Mouse (Mus musculus): ENCODE measurements around the gene Plxnc1.

The Plxnc1 gene

GRCm38 (mm10) chr10:94920526-94920925, 24.1 kb downstream of the Plxnc1 start:
- DNase-seq (ENCODE audit: low spot score), result no peak

DNA sequence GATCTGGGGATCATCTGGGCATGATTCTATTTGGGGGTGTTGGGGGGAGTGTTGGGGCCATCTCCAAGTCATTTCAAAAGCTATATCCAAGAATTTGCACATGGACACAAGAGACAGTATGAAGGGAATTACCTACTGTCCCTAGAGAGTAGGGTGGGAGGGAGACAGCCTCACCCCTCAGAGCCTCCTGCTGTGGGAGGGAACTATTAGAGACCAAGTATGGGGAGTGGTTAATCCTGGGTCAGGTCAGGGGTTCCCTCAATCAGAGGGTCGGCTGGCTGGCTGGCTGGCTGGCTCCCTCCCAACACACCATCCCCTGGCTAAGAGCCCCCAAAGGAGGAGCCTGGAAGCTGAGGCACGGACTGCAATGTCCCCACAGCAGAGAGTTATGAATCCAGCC, 24.7 kb downstream of the Plxnc1 start:
- no peak for DNase-seq (ENCODE audit: low spot score)

DNA sequence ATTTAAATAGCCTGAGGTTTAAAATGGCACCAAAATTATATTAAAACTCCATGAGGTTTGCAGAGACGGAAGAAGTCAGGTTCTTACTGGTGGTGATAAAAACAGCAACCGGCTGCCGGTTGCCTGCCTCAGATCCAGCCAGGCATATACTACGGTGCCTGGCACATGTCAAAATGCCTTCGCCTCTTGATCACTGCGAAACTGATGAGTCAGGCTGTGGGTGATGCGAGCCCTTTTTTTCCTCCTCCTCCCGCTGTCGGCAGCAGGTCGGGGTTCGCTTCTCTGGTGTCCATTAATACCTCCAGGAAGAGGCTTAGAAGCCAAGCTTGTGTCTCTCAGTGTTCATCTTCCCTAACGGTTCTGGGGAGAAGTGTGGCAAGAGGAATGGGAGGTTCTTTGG, 25.1 kb downstream of the Plxnc1 start:
- peak; percentile 91 for DNase-seq (ENCODE audit: low spot score)

DNA sequence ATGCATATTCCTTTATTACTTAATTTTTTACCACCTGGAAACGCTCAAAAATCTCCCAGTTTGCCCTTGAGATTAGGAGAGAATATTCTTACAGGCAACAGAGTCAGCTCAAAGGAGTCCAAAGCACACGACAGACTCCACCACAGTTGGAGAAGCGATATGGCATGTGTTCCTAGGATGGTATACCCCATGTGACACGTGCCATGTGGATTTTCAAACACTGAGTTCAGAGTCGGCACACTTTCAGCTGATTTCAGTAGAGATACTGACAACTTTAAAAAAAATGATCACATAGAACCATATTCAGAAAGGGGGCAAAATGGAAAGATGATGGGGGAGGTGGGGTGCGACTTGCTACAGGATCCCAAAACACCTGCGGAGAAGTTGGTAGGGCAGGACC, 26.0 kb downstream of the Plxnc1 start:
- no peak for DNase-seq (ENCODE audit: low spot score)

DNA sequence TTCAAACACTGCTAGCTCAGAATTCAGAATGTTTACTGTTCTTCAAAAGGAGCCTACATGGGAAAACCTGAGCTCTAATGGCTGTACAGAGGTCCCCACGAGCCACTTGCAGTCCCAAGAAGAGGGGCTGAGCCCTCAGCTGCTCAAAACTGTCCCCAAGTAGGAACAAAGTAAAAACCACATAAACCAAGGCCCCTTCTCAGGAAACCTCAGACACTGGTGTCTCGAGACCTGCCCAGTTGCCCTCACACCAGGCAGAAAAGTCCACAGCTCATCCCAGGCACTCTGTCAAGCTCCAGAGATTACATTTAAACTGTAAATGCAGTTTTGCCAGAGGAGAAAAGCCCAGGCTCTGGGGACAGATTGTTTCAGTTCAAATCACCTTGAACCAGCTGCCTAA, 26.6 kb downstream of the Plxnc1 start:
- no peak for DNase-seq (ENCODE audit: low spot score)

- DNase-seq (ENCODE audit: low spot score), result no peak
These were observed 27.3 kb downstream of the Plxnc1 start for GRCm38 (mm10) chr10:94917354-94917753.

GRCm38 (mm10) chr10:94916610-94917009, 28.0 kb downstream of the Plxnc1 start:
- DNase-seq (ENCODE audit: low spot score), result no peak

DNA sequence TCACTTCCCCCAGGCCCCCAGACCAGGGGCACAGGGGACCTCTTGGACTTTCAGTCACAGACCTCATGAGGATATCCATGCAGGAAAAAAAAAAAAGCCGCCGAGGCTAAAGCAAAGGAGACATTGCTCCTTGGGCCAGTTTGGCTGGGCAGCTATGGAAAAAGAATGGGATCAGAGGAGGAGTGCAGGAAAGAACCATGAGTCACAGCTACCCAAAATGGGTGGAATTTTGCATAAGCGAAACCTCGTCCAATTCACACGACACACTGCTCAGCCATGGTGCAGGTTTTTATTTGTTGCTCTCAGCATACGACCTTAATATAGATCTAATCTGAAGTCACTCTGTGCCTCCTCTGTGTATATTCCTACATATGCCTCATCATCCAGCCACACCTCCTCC, 28.9 kb downstream of the Plxnc1 start:
- DNase-seq (ENCODE audit: low spot score), result no peak

DNA sequence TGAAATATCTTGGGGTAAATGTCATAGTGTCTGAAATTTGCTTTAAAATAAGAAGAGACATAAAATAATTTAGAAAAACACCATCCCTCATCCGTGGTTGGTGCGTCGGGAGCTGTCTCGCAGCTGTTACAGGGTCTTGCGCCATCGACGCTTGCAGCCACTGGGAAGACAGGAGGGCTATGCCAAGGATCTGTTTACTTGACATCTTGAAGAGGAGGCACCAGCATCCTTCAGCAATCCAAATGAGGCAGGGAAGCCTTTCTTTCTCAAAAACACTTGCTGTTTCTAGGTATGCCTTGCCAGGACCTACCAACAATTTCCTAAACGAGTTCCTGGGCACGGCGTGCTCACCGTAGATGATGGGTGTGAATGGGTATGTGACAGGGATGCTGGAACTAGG, 30.6 kb downstream of the Plxnc1 start:
- DNase-seq (ENCODE audit: low spot score), result no peak

DNA sequence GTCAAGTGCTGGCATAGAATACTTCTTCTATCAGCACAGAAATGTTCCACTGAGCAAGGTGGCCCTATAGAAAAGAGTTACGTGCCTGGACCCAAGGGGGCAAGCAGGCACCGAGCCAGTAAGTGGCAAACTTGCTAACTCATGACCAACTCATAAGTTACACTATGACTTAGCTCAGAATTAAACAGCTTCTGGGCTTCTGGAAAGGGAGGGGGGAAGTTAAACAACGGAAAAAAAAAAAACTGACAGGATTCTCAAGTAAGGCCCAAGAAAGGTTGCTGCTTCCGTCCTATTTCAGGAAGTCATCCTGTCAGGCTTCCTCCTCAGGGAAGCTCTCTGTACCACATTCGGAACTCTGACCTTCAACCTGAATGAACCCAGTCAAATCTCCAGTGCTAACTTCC, 31.3 kb downstream of the Plxnc1 start:
- no peak for DNase-seq (ENCODE audit: low spot score)

DNA sequence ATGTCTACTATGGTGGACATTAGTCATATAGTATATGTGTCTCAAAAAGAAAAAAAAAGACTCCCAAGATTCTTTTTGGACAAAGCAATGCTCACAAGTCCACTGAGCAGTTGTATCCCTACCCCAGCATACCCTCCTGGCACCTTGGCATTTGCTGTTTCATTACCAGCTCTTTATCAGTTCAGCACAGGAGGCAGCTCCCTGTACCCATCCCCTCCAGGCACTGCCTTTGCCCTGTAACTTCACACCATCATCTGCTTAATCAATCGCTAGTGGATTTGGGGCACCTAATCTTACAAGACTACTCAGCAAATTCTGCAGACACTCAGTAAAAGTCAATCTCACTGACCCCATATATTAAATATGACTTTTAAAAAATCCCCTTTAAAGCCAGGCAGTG, 32.1 kb downstream of the Plxnc1 start:
- DNase-seq (ENCODE audit: low spot score), result peak; percentile 67

GRCm38 (mm10) chr10:94911102-94911501, 33.5 kb downstream of the Plxnc1 start:
- no peak for DNase-seq (ENCODE audit: low spot score)

DNA sequence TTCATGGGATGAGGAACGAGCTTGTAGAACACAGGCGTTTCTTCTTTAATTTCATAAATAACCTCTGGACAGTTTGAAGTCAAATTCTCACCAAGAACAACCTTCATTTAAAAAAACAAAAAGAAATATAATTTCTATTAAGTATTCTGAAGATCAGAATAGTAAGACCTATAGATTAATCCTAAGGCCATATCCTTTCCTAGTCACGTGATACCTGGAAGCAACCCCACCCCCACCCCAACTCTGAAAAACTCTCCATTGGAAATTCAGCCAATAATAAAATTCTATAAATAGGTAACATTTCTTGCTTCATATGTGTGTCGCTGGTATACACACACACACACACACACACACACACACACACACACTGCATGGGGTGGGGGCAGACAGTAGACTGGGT, 34.1 kb downstream of the Plxnc1 start:
- no peak for DNase-seq (ENCODE audit: low spot score)

DNA sequence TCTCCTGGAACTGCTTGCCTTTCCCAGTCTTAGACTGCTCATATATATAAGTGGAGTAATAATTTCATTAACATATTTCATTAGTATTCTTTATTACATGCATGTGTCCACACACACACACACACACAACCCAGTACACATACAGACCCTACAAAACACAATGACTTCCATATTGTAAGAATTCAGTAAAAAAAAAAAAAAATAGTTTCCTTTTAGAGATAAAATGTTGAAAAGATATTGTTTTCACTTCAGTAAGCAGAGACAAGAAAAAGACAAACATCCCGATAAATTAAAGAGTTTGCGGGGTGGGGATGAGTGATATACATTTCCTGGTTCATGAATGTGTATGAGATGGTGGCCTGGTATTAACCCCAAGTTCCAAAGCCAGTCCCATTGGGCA, 34.8 kb downstream of the Plxnc1 start:
- no peak for DNase-seq (ENCODE audit: low spot score)

DNA sequence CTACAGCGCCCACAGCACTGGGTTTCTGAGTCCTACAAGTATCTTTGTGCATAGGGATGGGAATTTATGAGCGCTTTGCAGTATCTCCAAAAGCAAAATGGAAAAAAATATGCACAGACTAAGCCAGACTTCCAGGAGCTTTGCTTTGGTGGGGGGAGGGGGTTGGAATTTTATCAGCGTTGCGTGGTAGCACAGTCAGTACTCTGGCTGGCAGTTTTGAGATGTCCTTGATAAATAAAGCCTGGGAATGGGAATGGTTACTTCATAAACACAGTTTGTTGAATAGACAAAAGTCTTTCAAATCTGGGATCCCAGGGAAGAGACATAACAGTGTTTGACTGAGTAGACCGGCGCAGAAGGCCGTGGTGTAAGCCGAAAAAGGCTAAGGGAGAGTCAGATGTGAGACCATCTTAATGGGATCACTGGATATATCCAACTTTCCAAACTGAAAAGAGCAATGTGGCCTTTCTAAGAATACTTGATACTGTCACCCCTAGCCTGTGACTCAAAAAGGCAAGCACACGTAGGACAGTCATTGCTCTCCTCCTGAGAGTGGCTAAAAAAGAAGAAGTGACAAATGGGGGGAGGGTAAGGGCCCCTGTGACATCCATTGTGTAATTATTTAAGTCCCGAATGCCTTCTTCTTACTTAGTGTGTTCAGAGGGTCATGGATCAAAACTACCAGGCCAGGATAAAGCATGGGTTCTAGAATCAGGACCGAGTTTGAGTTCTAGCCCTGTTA, 35.5 kb downstream of the Plxnc1 start:
- DNase-seq (ENCODE audit: low spot score), result no peak

DNA sequence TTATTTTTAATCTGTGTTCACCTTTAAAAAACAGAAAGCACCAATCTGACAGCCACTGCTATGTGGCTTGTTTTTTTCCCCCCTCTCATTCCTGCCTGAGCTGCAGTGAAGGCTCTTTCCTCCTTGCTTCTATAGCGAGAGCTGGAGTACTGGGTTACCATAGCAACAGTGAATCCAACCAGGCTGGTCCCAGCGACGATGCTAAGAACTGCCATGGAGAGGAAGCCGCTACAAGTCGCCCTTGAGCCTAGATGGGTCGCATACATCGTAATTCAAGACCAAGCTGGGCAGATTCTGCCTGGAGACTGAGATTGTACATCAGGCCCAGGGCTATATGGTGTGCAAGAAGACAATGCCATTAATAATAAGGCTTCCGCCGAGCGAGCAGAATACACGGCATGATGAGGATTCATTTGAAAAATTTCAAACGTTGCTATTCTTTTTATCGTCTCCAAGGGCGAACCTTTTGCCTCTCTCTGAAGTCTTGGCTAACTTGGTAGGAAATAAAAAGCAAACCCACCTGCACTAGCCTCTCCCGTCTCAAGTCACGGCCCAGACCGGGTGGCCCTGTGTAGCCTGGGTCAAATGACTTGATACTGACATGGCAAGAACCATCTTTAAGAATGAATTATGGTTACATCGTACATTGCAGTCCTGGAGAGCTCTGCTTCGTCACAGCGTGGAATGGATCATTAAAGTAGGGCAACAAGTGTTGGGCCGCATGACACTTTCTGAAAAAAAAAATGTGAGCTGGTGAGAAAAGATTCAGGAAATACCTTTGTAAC, 38.8 kb downstream of the Plxnc1 start:
- no peak for DNase-seq (ENCODE audit: low spot score)

- DNase-seq (ENCODE audit: low spot score), result no peak
These were observed 39.4 kb downstream of the Plxnc1 start for GRCm38 (mm10) chr10:94905219-94905618.

DNA sequence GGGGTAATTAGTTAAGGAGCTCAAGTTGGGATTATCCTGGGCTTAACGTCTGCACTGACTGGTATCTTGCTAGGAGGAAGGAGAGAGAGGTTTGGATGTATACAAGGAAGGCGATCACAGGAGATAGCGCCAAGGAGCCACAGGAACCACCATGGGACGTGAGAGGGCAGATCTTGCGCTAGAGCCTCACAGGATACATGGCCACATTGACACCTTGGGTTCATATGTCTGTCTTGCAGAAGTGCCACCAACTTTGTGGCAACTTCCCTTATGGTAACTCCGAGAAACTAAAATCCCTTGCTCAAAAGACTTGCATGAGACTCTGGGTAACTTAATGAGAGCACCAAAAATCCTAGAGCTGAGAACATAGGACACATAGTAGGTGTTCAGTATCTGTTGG, 47.7 kb downstream of the Plxnc1 start:
- DNase-seq (ENCODE audit: low spot score), result no peak

GRCm38 (mm10) chr10:94896311-94896710, 48.3 kb downstream of the Plxnc1 start:
- no peak for DNase-seq (ENCODE audit: low spot score)

DNA sequence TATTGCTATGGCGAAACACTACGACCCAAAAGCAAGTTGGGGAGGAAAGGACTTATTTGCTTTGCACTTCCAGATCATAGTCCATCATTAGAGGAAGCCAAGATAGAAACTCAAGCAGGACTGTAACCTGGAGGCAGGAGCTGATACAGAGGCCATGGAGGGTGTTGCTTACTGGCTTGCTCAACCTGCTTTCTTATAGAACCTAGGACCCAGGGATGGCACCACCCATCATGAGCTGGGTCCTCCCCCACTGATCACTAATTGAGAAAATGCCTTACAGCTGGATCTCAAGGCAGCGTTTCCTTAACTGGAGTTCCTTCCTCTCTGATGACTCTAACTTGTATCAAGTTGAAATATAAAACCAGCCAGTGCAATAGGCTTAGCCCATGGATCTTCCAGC, 48.8 kb downstream of the Plxnc1 start:
- no peak for DNase-seq (ENCODE audit: low spot score)

DNA sequence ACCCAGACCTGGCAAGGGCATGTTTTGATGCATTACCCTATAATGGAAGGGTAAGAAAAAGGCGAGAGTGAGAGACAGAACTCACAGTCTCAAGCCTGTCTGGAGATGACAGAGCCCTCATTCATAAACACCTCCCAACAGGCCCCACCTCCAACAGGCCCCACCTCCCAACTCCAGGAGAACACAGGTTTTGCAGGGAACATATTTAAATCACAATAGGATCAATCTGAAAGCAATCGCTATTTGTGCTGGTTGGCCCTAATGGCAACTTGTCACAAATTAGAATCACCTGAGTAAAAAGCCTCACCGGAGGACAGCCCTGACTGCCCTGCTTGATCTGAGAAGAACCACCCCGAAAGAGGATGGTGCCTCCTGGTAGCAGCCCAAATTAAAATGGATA, 54.9 kb downstream of the Plxnc1 start:
- no peak for DNase-seq (ENCODE audit: low spot score)

GRCm38 (mm10) chr10:94883216-94883615, 61.4 kb downstream of the Plxnc1 start:
- no peak for DNase-seq (ENCODE audit: low spot score)

GRCm38 (mm10) chr10:94871506-94871905, 73.1 kb downstream of the Plxnc1 start:
- peak; percentile 3 for DNase-seq (ENCODE audit: low spot score)

- DNase-seq (ENCODE audit: low spot score), result no peak
These were observed 73.5 kb downstream of the Plxnc1 start for GRCm38 (mm10) chr10:94871102-94871501.
